Mouse (Mus musculus): ENCODE data around the gene Mtrex. TPM values are rescaled to one million over a fixed set of nuclear protein-coding genes. Genes with fewer than 3 reads are reported as not detected.

The Mtrex gene
- polyA plus RNA-seq (2015; fragmentation: Illumina TruSeq; extraction: RNeasy Lipid Tissue Mini Kit (QIAGEN cat#74804); ENCODE audit: low read depth, low replicate concordance): 46.8 TPM

GRCm38 (mm10) chr13:112927287-112928001 is at the start of gene Mtrex, which contains the start of gene Dhx29:
Mtrex (minus strand) TSS chr13:112927398.
Dhx29 (plus strand) TSS chr13:112927454.

Other genes starting within 250 kb of the Mtrex start
- 39.2 TPM for gene Plpp1, start 126.6 kb downstream of the Mtrex start, polyA plus RNA-seq (2015; fragmentation: Illumina TruSeq; extraction: RNeasy Lipid Tissue Mini Kit (QIAGEN cat#74804); ENCODE audit: low read depth, low replicate concordance)
- gene Dhx29, start 56 bp upstream of the Mtrex start, polyA plus RNA-seq (2015; fragmentation: Illumina TruSeq; extraction: RNeasy Lipid Tissue Mini Kit (QIAGEN cat#74804); ENCODE audit: low read depth, low replicate concordance): 13.3 TPM
- 1.7 TPM for gene Ccno, start 60.4 kb upstream of the Mtrex start, polyA plus RNA-seq (2015; fragmentation: Illumina TruSeq; extraction: RNeasy Lipid Tissue Mini Kit (QIAGEN cat#74804); ENCODE audit: low read depth, low replicate concordance)
- 0.24 TPM for gene Mcidas, start 66.4 kb upstream of the Mtrex start, polyA plus RNA-seq (2015; fragmentation: Illumina TruSeq; extraction: RNeasy Lipid Tissue Mini Kit (QIAGEN cat#74804); ENCODE audit: low read depth, low replicate concordance)
- not detected for gene Cdc20b, start 107.7 kb upstream of the Mtrex start, polyA plus RNA-seq (2015; fragmentation: Illumina TruSeq; extraction: RNeasy Lipid Tissue Mini Kit (QIAGEN cat#74804); ENCODE audit: low read depth, low replicate concordance)
- gene Gpx8, start 119.0 kb upstream of the Mtrex start, polyA plus RNA-seq (2015; fragmentation: Illumina TruSeq; extraction: RNeasy Lipid Tissue Mini Kit (QIAGEN cat#74804); ENCODE audit: low read depth, low replicate concordance): 12.7 TPM
- gene Gzma, start 173.6 kb upstream of the Mtrex start, polyA plus RNA-seq (2015; fragmentation: Illumina TruSeq; extraction: RNeasy Lipid Tissue Mini Kit (QIAGEN cat#74804); ENCODE audit: low read depth, low replicate concordance): not detected